Mouse (Mus musculus): ENCODE data around the gene Trim50.

- no peak for TF ChIP-seq CTCF (IDR thresholded peaks at IDR 0.05; ENCODE audit: extremely low read depth, insufficient read length, insufficient replicate concordance, low read depth, low read length)
- TF ChIP-seq POLR2A (IDR thresholded peaks at IDR 0.05; ENCODE audit: low read depth, low read length) = no peak
Measured at GRCm38 (mm10) chr5:135330201-135330600, 22.9 kb upstream of the Trim50 start.
